Mouse (Mus musculus): ENCODE measurements around the gene Peli1. TPM values are rescaled to one million over a fixed set of nuclear protein-coding genes. Genes with fewer than 3 reads are reported as not detected.

The Peli1 gene
- polyA plus RNA-seq, 1 experiment from 2014 or later = 106 TPM

DNA sequence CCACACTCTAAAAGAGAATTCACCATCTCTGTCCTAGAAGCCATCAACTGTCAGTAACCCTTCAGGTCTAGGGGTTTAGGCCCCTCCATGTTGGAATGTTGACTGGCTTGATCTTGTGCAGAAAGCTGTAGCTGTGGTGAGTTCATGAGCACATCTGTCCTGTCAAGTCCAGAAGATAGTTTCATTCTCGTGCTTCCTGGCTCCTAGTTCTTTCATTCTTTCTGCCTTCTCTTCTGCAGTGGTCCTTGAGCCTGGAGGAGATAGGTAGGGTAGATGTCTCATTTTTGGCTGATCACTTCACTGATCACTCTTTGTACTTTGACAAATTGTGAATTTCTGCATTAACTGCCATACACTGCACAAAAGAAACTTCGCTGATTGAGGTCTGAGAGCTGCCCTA is 7.4 kb downstream of the Peli1 start:
- H3K9ac ChIP-seq (replicated peaks) = no peak overlapping the region
- no peaks in the 10 kb centered on the region for H3K9me3 ChIP-seq
- H3K27ac ChIP-seq (replicated peaks) = no peak overlapping the region
- H3K4me2 ChIP-seq (replicated peaks) = no peak overlapping the region
- H3K4me1 ChIP-seq = peaks cover 7% of the 10 kb centered on the region
- H3K27me3 ChIP-seq = no peaks in the 10 kb centered on the region
- H3K4me3 ChIP-seq = no peak overlapping the region
- whole genome bisulfite sequencing = 88% methylated on average over 2 of the region's 2 CpGs
- no peak for ATAC-seq (ENCODE audit: low FRiP score, low read depth)
- H3K36me3 ChIP-seq = 0 out of 2 replicates have a peak, but pooled peaks cover 4% of the 10 kb centered on the region

DNA sequence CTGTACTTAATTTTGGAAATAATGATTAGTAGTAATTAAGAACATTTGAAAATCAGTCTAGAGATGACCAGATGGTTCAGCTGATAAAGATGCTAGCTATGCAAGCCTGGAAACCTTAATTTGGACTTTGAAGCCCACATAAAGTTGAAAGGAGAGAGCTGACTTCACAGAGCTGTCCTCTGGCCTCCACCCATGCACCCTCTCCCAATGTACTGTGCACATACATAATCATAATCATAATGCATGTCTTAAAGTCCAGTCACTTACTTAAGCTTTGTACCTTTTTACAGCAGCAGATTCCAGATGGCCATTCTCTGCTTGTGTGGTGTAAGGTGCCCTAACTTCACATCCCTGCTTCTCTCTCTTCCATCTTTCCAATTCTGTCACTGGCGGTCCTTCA is 9.6 kb downstream of the Peli1 start:
- Histone ChIP-seq H3K9me3 (no peaks in the 10 kb centered on the region), H3K4me3 (no peak overlapping the region), H3K27ac (replicated peaks) (no peak overlapping the region), H3K27me3 (no peaks in the 10 kb centered on the region), H3K4me1 (peaks cover 13% of the 10 kb centered on the region; the same call in 1 of the 2 replicates), H3K36me3 (0 out of 2 replicates have a peak, but pooled peaks cover 4% of the 10 kb centered on the region), H3K4me2 (replicated peaks) (no peak overlapping the region), H3K9ac (replicated peaks) (no peak overlapping the region)
- ATAC-seq (ENCODE audit: low FRiP score, low read depth) = no peak
- WGBS = 97% methylated on average over 1 of the region's 1 CpGs

DNA sequence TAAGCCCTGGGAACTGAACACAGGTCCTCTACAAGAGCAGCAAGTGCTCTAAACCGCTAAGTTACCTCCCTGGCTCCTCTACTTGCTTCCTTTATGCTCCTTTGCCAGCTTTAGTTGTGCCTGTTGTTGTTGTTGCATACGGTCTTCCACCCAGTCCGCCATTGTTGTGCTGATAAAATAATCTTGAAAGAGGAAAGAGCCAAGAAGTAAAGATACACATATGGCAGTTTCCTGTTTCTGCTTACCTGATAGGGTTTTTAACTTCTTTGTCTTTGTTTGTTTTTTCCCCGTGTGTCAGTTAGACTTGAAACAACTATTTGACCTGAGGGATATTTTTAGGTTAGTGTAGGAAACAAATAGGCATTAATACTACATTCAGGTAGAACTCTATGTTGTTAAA is 10.2 kb downstream of the Peli1 start:
- WGBS = 77% methylated on average over 4 of the region's 4 CpGs
- H3K27ac ChIP-seq (replicated peaks) = no peak overlapping the region
- no peaks in the 10 kb centered on the region for H3K9me3 ChIP-seq
- H3K4me2 ChIP-seq (replicated peaks) = no peak overlapping the region
- no peak overlapping the region for H3K4me3 ChIP-seq
- H3K4me1 ChIP-seq = peaks cover 13% of the 10 kb centered on the region; the same call in 1 of the 2 replicates
- 0 out of 2 replicates have a peak, but pooled peaks cover 4% of the 10 kb centered on the region for H3K36me3 ChIP-seq
- H3K27me3 ChIP-seq = no peaks in the 10 kb centered on the region
- no peak for ATAC-seq (ENCODE audit: low FRiP score, low read depth)
- no peak overlapping the region for H3K9ac ChIP-seq (replicated peaks)

DNA sequence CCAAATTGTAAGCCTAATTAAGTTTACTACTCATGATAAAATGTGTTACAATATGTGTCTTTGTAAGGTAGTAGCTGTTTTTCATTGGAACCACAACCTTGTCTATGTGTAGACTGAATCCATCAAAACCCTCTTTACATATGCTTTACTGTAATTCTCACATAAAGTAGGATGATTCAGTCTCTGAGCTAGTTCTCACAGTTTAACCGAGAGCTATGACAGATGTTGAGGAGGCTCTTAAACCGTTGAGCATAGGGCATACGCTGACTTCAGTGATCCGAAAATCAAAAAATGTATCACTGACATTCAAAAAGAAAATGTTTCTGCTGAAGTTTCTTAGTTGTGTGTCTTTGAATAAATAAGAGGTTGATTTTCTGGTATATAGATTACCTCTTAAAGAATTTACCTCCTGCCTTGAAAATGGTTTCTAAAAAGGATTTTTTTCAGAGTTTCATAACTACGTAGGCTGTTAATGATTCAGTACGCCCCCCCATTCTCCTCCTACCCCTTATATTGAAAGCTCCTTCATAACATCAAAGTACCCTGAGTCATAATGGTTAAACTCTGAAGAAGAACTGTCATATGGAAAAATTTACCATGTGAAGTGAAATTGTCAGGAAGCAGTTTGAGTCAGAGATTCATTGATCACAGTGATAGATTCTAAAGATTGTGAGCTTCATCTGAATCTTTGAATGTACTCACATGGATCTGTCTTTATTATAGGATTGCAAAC is 11.3 kb downstream of the Peli1 start:
- no peak overlapping the region for H3K4me2 ChIP-seq (replicated peaks)
- H3K9ac ChIP-seq (replicated peaks) = no peak overlapping the region
- ATAC-seq (ENCODE audit: low FRiP score, low read depth) = no peak
- H3K9me3 ChIP-seq = no peaks in the 10 kb centered on the region
- WGBS = 94% methylated on average over 6 of the region's 6 CpGs
- H3K4me1 ChIP-seq = peaks cover 13% of the 10 kb centered on the region; the same call in 1 of the 2 replicates
- H3K4me3 ChIP-seq = no peak overlapping the region
- peaks cover 5% of the 10 kb centered on the region; the same call in 1 of the 2 replicates for H3K36me3 ChIP-seq
- no peaks in the 10 kb centered on the region for H3K27me3 ChIP-seq
- no peak overlapping the region for H3K27ac ChIP-seq (replicated peaks)

DNA sequence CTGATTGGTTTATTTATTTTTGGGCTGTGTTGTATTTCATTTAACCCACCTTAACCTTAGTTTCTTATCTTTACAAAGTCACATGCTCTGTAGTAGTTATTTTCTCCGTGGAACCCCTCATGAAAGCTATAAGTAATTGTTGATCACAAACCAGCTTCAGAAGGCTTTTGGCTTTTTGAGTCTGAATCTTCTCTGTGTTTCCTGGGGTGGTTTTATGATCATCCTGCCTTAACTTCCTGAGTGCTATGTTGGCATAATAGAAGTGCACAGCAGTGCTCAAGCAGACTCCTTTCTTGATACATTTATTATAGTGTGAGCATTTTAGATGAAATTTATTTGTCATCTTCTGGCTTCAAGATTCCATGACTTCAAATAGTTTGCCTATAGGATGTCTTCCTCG is 12.1 kb downstream of the Peli1 start:
- 85% methylated on average over 2 of the region's 2 CpGs for WGBS
- Histone ChIP-seq H3K4me3 (no peak overlapping the region), H3K27ac (replicated peaks) (no peak overlapping the region), H3K9me3 (no peaks in the 10 kb centered on the region), H3K9ac (replicated peaks) (no peak overlapping the region), H3K36me3 (peaks cover 8% of the 10 kb centered on the region; the same call in 1 of the 2 replicates), H3K27me3 (no peaks in the 10 kb centered on the region), H3K4me1 (peaks cover 13% of the 10 kb centered on the region; the same call in 1 of the 2 replicates), H3K4me2 (replicated peaks) (no peak overlapping the region)
- ATAC-seq (ENCODE audit: low FRiP score, low read depth) = no peak

DNA sequence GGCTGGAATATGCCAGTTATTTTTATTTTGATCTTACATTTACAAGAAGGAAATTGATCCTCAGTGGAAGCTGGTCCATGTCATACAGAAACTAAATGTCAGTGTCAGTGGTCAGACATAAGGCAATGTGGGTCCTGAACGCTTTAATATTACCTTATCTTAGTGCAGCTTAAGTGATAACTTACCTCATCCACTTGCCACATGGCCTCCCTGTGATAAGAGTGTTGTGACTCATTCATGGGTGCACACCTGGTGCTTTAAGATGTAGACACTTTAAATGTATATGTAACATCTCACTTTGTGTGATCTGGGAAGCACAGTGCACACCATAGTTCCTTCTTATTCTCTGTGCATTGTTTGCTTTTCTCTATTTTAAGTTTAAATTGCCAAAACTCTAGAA is 14.3 kb downstream of the Peli1 start:
- H3K36me3 ChIP-seq = peaks cover 8% of the 10 kb centered on the region; the same call in 1 of the 2 replicates
- H3K27me3 ChIP-seq = no peaks in the 10 kb centered on the region
- H3K4me2 ChIP-seq (replicated peaks) = no peak overlapping the region
- H3K4me3 ChIP-seq = no peak overlapping the region
- no peak overlapping the region for H3K27ac ChIP-seq (replicated peaks)
- no peak for ATAC-seq (ENCODE audit: low FRiP score, low read depth)
- peaks cover 13% of the 10 kb centered on the region; the same call in 1 of the 2 replicates for H3K4me1 ChIP-seq
- H3K9ac ChIP-seq (replicated peaks) = no peak overlapping the region
- 94% methylated on average over 1 of the region's 1 CpGs for WGBS
- no peaks in the 10 kb centered on the region for H3K9me3 ChIP-seq

DNA sequence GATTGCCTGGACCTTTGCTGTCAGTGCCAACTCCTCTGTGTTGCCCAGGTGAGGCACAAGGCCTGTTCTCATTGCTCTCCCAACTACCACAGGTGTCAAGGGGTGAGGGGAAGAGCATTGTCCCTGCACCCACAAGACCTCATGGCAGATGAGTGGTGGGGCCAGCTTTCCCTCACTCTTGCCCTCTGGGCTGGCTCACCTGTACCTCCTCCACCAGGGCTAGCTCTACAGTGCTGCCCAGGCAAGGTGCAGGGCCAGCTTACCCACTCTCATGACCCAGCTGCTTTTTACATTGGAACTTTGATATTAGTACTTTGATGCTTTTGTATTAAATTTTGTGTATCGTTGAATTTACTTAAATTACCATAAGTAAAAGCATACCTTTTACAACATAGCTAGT is 16.0 kb downstream of the Peli1 start:
- H3K4me2 ChIP-seq (replicated peaks) = no peak overlapping the region
- no peaks in the 10 kb centered on the region for H3K9me3 ChIP-seq
- no peak overlapping the region for H3K27ac ChIP-seq (replicated peaks)
- ATAC-seq (ENCODE audit: low FRiP score, low read depth) = no peak
- 93% methylated on average over 1 of the region's 1 CpGs for WGBS
- H3K4me3 ChIP-seq = no peak overlapping the region
- peaks cover 9% of the 10 kb centered on the region; the same call in 1 of the 2 replicates for H3K4me1 ChIP-seq
- no peaks in the 10 kb centered on the region for H3K27me3 ChIP-seq
- H3K9ac ChIP-seq (replicated peaks) = no peak overlapping the region
- H3K36me3 ChIP-seq = peaks cover 8% of the 10 kb centered on the region; the same call in 1 of the 2 replicates

DNA sequence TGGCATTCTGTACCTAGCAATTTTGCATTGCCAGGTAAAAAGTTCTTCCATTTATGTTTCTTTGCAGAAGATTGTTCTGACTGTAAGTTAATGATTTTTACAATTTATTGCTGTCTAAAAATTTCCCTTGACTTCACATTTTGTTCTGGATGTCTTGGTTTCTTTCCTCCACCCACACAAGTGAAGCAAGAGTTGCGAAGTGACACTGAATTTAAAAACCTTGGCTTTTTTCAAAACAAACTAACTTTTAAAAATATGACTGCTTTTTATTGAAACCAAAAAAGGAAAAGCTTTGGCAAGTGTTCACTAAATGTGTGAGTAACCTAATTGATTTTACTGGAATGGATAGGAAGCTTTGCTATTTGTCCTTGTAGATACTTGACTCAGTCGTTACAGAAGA is 18.2 kb downstream of the Peli1 start:
- Histone ChIP-seq H3K4me3 (no peak overlapping the region), H3K9ac (replicated peaks) (no peak overlapping the region), H3K27ac (replicated peaks) (no peak overlapping the region), H3K4me2 (replicated peaks) (no peak overlapping the region), H3K36me3 (peaks cover 8% of the 10 kb centered on the region; the same call in 1 of the 2 replicates), H3K9me3 (no peaks in the 10 kb centered on the region), H3K27me3 (no peaks in the 10 kb centered on the region), H3K4me1 (peaks cover 4% of the 10 kb centered on the region; the same call in 1 of the 2 replicates)
- 95% methylated on average over 2 of the region's 2 CpGs for WGBS
- ATAC-seq (ENCODE audit: low FRiP score, low read depth) = no peak

DNA sequence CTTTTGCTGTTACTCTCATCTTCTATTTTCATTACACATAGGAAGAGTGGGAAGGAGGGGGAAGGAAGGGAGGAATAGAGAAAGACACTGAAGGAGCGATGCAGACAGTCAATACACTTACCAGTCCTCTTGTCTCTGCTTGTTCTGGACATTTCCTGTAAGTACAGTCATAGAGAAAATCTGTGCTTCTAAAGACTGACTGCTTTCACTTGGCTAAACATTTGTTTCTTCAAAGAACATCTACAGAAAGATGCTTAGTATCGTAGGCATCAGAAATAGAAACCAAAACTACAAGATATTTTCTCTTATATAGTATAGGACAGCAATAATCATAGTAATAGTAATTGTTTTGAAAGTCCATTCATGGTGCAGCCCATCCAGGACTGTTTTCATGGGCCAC is 23.4 kb downstream of the Peli1 start:
- ATAC-seq (ENCODE audit: low FRiP score, low read depth) = no peak
- Histone ChIP-seq H3K9ac (replicated peaks) (no peak overlapping the region), H3K4me2 (replicated peaks) (no peak overlapping the region), H3K4me1 (no peaks in the 10 kb centered on the region), H3K36me3 (no peaks in the 10 kb centered on the region), H3K9me3 (no peaks in the 10 kb centered on the region), H3K27ac (replicated peaks) (no peak overlapping the region), H3K27me3 (no peaks in the 10 kb centered on the region), H3K4me3 (no peak overlapping the region)
- WGBS = 93% methylated on average over 2 of the region's 2 CpGs

DNA sequence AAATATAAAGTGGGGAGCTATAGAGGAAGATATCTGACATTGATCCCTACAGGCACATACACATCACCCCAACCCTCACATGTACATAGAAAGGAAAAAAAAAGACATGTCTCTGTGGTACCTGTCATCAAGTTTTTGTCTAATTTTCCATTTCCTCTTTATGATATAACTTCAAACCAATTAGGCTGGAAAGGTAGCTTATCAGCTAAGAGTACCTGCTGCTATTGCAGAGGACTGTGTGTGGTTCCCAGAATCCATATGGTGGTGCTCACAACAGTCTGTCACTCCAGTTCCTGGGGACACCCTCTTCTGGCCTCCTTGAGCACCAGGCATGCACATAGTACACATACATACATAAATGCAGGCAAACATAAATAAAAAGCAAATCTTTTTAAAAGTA is 24.7 kb downstream of the Peli1 start:
- no peak overlapping the region for H3K4me2 ChIP-seq (replicated peaks)
- H3K9me3 ChIP-seq = no peaks in the 10 kb centered on the region
- H3K27ac ChIP-seq (replicated peaks) = no peak overlapping the region
- H3K36me3 ChIP-seq = no peaks in the 10 kb centered on the region
- no peak overlapping the region for H3K4me3 ChIP-seq
- no peaks in the 10 kb centered on the region for H3K4me1 ChIP-seq
- no peaks in the 10 kb centered on the region for H3K27me3 ChIP-seq
- no peak for ATAC-seq (ENCODE audit: low FRiP score, low read depth)
- no peak overlapping the region for H3K9ac ChIP-seq (replicated peaks)

DNA sequence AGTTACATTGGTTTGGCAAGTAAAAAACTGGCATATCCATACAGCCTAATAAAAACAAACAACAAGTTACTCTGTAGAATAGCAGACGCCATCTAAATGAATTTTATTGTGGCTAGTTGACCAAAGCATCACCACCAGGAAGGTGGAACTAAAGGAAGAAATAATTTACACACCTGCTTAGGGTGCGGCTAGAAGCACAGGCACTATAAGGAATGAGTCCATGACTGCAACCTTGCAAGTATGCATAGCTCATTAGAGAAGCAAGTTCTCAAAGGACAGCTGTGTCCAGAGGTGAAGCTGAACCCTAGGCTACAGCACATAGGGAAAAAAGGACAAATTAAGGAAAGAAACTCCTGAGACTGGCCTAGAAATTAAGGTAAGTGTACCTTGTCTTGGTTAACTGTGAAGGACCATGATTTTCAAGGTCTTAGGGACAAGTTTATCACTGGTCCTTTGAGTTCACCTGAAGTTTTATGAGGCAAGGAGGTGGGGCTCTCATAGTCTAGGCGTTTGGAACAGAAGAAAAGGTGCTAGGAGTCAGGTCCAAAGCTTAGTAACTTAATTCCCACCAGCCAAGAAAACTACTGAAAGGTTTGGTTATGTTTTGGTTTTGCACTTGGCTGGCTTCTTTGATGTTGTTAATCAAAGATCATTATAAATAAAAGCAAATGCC is 25.7 kb downstream of the Peli1 start:
- H3K9me3 ChIP-seq = no peaks in the 10 kb centered on the region
- no peaks in the 10 kb centered on the region for H3K27me3 ChIP-seq
- H3K4me3 ChIP-seq = no peak overlapping the region
- ATAC-seq (ENCODE audit: low FRiP score, low read depth) = no peak
- H3K9ac ChIP-seq (replicated peaks) = no peak overlapping the region
- no peak overlapping the region for H3K4me2 ChIP-seq (replicated peaks)
- H3K4me1 ChIP-seq = no peaks in the 10 kb centered on the region
- 95% methylated on average over 3 of the region's 3 CpGs for WGBS
- H3K27ac ChIP-seq (replicated peaks) = no peak overlapping the region
- H3K36me3 ChIP-seq = no peaks in the 10 kb centered on the region

DNA sequence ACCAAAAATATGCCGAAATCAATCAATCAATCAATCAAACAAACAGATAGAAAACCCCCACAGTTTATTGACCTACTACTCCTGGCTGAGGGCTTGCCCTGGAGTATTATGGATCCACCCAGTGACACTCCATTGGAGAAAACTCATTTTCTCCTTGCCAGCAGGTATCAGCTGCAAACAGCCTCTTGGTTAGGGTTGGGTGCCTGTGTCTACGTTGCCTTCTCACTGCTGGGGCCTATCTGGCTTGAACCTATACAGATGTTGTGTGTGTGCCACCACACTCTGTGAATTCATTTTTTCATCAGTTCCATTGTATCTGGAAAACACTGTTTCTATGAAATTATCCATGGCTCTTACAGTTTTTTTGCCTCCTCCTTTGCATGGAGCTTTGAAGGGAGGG is 30.6 kb downstream of the Peli1 start:
- 92% methylated on average over 2 of the region's 2 CpGs for WGBS

More for the DNA sequence above, 30.6 kb downstream of the Peli1 start:
- Histone ChIP-seq H3K4me3 (no peak overlapping the region), H3K9ac (replicated peaks) (no peak overlapping the region), H3K36me3 (no peaks in the 10 kb centered on the region), H3K4me1 (no peaks in the 10 kb centered on the region), H3K27me3 (no peaks in the 10 kb centered on the region), H3K27ac (replicated peaks) (no peak overlapping the region), H3K4me2 (replicated peaks) (no peak overlapping the region), H3K9me3 (0 out of 2 replicates have a peak, but pooled peaks cover 3% of the 10 kb centered on the region)
- ATAC-seq (ENCODE audit: low FRiP score, low read depth) = no peak
